Mouse (Mus musculus): ENCODE data around the gene Zc2hc1b. TPM values are rescaled to one million over a fixed set of nuclear protein-coding genes. Genes with fewer than 3 reads are reported as not detected.

The Zc2hc1b gene
- total and polyA plus RNA-seq, 2 experiments = not detected

DNA sequence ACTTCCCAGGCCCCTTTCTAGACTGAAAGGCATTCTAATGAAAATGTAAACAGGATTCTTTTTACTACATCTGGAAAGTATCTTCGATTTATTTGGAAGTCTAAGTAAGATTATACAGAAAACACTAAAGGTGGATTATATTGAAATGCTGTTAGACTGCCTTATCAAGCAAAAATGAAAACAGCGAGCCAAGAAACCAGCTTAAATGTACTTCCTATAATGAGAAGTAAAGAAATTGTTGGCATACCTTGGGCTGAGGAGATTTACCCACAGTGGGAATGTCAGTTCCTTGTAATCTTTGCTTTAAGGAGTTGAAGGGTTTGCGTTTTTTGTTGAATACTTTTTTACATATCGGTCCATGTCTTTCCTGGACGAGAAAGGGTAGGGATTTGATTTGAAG is 9.4 kb downstream of the Zc2hc1b start:
- no peaks in the 10 kb centered on the region for H3K36me3 ChIP-seq (ENCODE audit: control insufficient read depth, insufficient read depth, low read length)
- no peaks in the 10 kb centered on the region for H3K79me2 ChIP-seq (ENCODE audit: control insufficient read depth, insufficient read depth, low read length)
- no peaks in the 10 kb centered on the region for H3K27me3 ChIP-seq (ENCODE audit: control insufficient read depth, insufficient read depth, low read length)
- no peak overlapping the region for H3K9ac ChIP-seq (ENCODE audit: low read depth, low read length)
- 80% methylated on average over 5 of the region's 5 CpGs for WGBS
- no peak overlapping the region for H3K4me3 ChIP-seq (ENCODE audit: insufficient read depth, low read depth, low read length)
- H3K27ac ChIP-seq (replicated peaks; ENCODE audit: insufficient read depth, low read depth, low read length) = no peak overlapping the region
- no peak for TF ChIP-seq CTCF (IDR thresholded peaks at IDR 0.05; ENCODE audit: low read depth, low read length)
- TF ChIP-seq POLR2A (IDR thresholded peaks at IDR 0.05; ENCODE audit: extremely low read depth, insufficient read depth, low read length) = no peak
- H3K4me1 ChIP-seq (ENCODE audit: control insufficient read depth, insufficient read depth, low read length) = no peaks in the 10 kb centered on the region
- no peak for DNase-seq (ENCODE audit: extremely low read depth, low read depth, low spot score)

DNA sequence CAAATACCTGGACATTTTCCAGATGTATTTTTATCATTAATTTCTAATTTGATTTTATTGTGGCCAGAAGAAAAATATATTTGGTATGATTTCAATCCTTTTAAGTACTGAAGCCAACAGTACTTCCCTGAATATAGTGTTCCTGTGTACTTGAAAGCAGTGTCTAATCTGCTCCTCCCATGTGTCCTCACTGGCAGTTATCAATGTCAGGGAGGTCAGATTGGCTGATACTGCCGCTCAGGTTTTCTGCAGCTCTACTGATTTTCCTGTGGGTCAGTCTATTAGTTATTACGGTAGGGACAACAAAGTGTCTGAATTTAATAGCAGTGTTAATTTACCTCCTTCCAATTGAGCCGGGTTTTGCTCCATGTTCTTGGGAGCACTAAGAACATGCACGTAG is 15.8 kb downstream of the Zc2hc1b start:
- no peak for TF ChIP-seq POLR2A (IDR thresholded peaks at IDR 0.05; ENCODE audit: extremely low read depth, insufficient read depth, low read length)
- TF ChIP-seq CTCF (IDR thresholded peaks at IDR 0.05; ENCODE audit: low read depth, low read length) = no peak
- Histone ChIP-seq H3K9ac (ENCODE audit: low read depth, low read length) (no peak overlapping the region), H3K4me1 (ENCODE audit: control insufficient read depth, insufficient read depth, low read length) (no peaks in the 10 kb centered on the region), H3K27me3 (ENCODE audit: control insufficient read depth, insufficient read depth, low read length) (no peaks in the 10 kb centered on the region), H3K27ac (replicated peaks; ENCODE audit: insufficient read depth, low read depth, low read length) (no peak overlapping the region), H3K79me2 (ENCODE audit: control insufficient read depth, insufficient read depth, low read length) (no peaks in the 10 kb centered on the region), H3K4me3 (ENCODE audit: insufficient read depth, low read depth, low read length) (no peak overlapping the region), H3K36me3 (ENCODE audit: control insufficient read depth, insufficient read depth, low read length) (no peaks in the 10 kb centered on the region)
- no peak for DNase-seq (ENCODE audit: extremely low read depth, low read depth, low spot score)
- 73% methylated on average over 4 of the region's 4 CpGs for WGBS

DNA sequence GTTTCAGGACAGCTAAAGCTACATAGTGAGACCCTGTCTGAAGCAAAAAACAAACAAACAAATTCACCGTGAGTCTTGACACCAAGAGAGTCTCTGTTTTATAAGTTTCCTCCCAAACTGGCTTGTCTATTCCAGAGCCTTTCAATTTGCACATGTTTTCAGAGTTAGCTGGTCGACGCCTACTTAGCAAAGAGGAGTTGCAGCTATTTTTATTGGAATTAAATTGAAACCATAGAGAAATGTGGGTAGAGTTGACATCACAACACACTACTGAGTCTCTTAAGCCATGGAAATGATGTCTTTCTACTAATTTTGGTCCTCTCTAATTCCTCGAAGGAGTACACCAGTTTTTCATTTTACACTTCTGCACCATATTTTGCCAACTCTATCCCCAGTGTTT is 16.9 kb downstream of the Zc2hc1b start:
- Histone ChIP-seq H3K79me2 (ENCODE audit: control insufficient read depth, insufficient read depth, low read length) (no peaks in the 10 kb centered on the region), H3K27me3 (ENCODE audit: control insufficient read depth, insufficient read depth, low read length) (no peaks in the 10 kb centered on the region), H3K4me3 (ENCODE audit: insufficient read depth, low read depth, low read length) (no peak overlapping the region), H3K36me3 (ENCODE audit: control insufficient read depth, insufficient read depth, low read length) (no peaks in the 10 kb centered on the region), H3K9ac (ENCODE audit: low read depth, low read length) (no peak overlapping the region), H3K4me1 (ENCODE audit: control insufficient read depth, insufficient read depth, low read length) (no peaks in the 10 kb centered on the region), H3K27ac (replicated peaks; ENCODE audit: insufficient read depth, low read depth, low read length) (no peak overlapping the region)
- WGBS = 90% methylated on average over 4 of the region's 4 CpGs
- TF ChIP-seq CTCF (IDR thresholded peaks at IDR 0.05; ENCODE audit: low read depth, low read length) = no peak
- TF ChIP-seq POLR2A (IDR thresholded peaks at IDR 0.05; ENCODE audit: extremely low read depth, insufficient read depth, low read length) = no peak
- DNase-seq (ENCODE audit: extremely low read depth, low read depth, low spot score) = no peak

DNA sequence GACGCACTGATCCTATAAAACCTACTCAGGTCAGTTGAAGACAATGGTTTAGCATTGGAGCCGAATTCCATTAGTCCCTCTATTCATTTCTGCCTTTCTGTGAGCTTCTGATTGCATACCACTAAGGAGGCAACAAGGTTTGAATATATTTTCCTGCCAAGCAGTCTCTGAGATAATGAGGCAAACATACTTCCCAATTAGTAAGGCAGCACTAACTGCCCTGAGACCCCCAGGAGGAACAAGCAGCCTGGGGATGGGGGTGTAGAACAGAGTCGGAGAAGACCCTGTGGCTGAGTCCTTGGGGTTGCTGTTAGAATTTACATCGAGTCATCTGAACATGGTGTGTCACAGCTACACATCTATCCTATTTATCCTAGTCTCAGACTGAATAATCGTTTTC is 22.4 kb downstream of the Zc2hc1b start:
- TF ChIP-seq POLR2A (IDR thresholded peaks at IDR 0.05; ENCODE audit: extremely low read depth, insufficient read depth, low read length) (no peak), CTCF (IDR thresholded peaks at IDR 0.05; ENCODE audit: low read depth, low read length) (no peak)
- DNase-seq (ENCODE audit: extremely low read depth, low read depth, low spot score) = no peak
- H3K79me2 ChIP-seq (ENCODE audit: control insufficient read depth, insufficient read depth, low read length) = no peaks in the 10 kb centered on the region
- H3K36me3 ChIP-seq (ENCODE audit: control insufficient read depth, insufficient read depth, low read length) = no peaks in the 10 kb centered on the region
- H3K27me3 ChIP-seq (ENCODE audit: control insufficient read depth, insufficient read depth, low read length) = no peaks in the 10 kb centered on the region
- no peak overlapping the region for H3K9ac ChIP-seq (ENCODE audit: low read depth, low read length)
- H3K4me3 ChIP-seq (ENCODE audit: insufficient read depth, low read depth, low read length) = no peak overlapping the region
- H3K27ac ChIP-seq (replicated peaks; ENCODE audit: insufficient read depth, low read depth, low read length) = no peak overlapping the region
- 83% methylated on average over 5 of the region's 5 CpGs for WGBS
- H3K4me1 ChIP-seq (ENCODE audit: control insufficient read depth, insufficient read depth, low read length) = no peaks in the 10 kb centered on the region

DNA sequence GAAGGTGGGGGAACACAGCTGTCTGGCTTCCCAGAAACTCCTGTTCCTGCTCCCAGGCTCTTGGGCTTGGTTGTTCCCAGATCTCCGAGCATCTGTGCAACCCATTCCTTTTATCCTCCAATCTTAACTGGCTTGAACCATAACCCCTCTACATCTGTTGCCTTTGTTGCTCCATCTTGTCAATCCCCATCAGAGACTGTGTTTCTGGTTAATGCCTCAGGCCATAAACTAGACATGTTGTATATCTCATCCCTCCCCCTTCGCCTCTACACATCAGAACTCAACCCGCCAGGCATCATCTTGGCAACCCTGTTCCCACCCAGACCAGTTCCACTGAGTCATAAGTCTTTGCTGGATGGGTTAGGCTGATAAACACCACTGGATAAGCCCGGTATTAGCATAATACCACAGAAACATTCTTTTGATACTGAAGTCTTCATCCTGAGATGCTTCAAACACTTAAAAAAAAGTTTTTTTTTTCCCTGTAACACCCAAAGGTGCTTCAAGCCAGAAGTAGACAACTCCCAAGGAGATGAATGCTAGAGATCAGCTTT is 24.9 kb downstream of the Zc2hc1b start:
- DNase-seq (ENCODE audit: extremely low read depth, low read depth, low spot score) = no peak
- no peak for TF ChIP-seq CTCF (IDR thresholded peaks at IDR 0.05; ENCODE audit: low read depth, low read length)
- TF ChIP-seq POLR2A (IDR thresholded peaks at IDR 0.05; ENCODE audit: extremely low read depth, insufficient read depth, low read length) = no peak
- no peak overlapping the region for H3K4me3 ChIP-seq (ENCODE audit: insufficient read depth, low read depth, low read length)
- no peaks in the 10 kb centered on the region for H3K79me2 ChIP-seq (ENCODE audit: control insufficient read depth, insufficient read depth, low read length)
- no peak overlapping the region for H3K9ac ChIP-seq (ENCODE audit: low read depth, low read length)
- no peaks in the 10 kb centered on the region for H3K4me1 ChIP-seq (ENCODE audit: control insufficient read depth, insufficient read depth, low read length)
- WGBS = 94% methylated on average over 4 of the region's 4 CpGs
- H3K27ac ChIP-seq (replicated peaks; ENCODE audit: insufficient read depth, low read depth, low read length) = no peak overlapping the region
- no peaks in the 10 kb centered on the region for H3K36me3 ChIP-seq (ENCODE audit: control insufficient read depth, insufficient read depth, low read length)
- H3K27me3 ChIP-seq (ENCODE audit: control insufficient read depth, insufficient read depth, low read length) = no peaks in the 10 kb centered on the region

DNA sequence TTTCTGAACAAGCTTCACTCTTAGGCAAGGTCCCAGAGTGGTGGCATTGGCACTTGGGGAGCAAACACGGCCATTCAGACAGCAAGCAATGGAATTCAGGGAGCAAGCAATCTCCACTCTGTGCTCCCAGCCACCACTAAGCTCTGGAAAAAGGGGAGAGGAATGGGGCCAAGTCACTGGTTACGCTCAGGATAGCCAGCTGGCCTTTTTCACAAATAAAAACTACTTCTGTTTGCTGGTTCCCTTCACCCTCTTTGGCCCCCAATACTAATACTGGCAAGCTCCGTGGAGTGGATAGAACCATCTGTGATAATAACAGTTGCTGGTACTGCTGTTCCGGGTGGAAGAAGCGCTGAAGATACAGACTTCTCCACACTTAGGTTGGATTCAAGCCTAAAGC is 26.5 kb downstream of the Zc2hc1b start:
- H3K27me3 ChIP-seq (ENCODE audit: control insufficient read depth, insufficient read depth, low read length) = no peaks in the 10 kb centered on the region
- peak; percentile 3 for DNase-seq (ENCODE audit: extremely low read depth, low read depth, low spot score)
- H3K9ac ChIP-seq (ENCODE audit: low read depth, low read length) = no peak overlapping the region
- H3K4me3 ChIP-seq (ENCODE audit: insufficient read depth, low read depth, low read length) = no peak overlapping the region
- WGBS = 71% methylated on average over 5 of the region's 5 CpGs
- no peak for TF ChIP-seq CTCF (IDR thresholded peaks at IDR 0.05; ENCODE audit: low read depth, low read length)
- no peak for TF ChIP-seq POLR2A (IDR thresholded peaks at IDR 0.05; ENCODE audit: extremely low read depth, insufficient read depth, low read length)
- H3K36me3 ChIP-seq (ENCODE audit: control insufficient read depth, insufficient read depth, low read length) = no peaks in the 10 kb centered on the region
- H3K4me1 ChIP-seq (ENCODE audit: control insufficient read depth, insufficient read depth, low read length) = no peaks in the 10 kb centered on the region
- no peak overlapping the region for H3K27ac ChIP-seq (replicated peaks; ENCODE audit: insufficient read depth, low read depth, low read length)
- H3K79me2 ChIP-seq (ENCODE audit: control insufficient read depth, insufficient read depth, low read length) = no peaks in the 10 kb centered on the region

Data from liver, adult 2 months (tissue).